Mouse (Mus musculus) forebrain, embryonic 13.5 days (tissue): ENCODE measurements at regions not wholly inside any gene's neighbourhood (a gene's known extent, or its start where the extent isn't known, plus 50 kb on each side); places are given as distances from the start of the nearest gene placed in this dataset.

Source experiments
- ATAC-seq: fragments of 200-750 bp; cut with Nextera tagmentation; 2 replicates; pipeline ENCODE4 v1.8.0; 2017
- H3K27ac ChIP-seq: fragments of 300-500 bp; sonication (generic); 2 replicates; pipeline ENCODE4 v1.5.1; 2015; ENCODE audit warnings: inconsistent platforms, mild to moderate bottlenecking, moderate library complexity
- H3K27me3 ChIP-seq: fragments of 300-500 bp; sonication (generic); 2 replicates; pipeline ENCODE4 v1.6.1; 2015; ENCODE audit warnings: mild to moderate bottlenecking, inconsistent platforms
- H3K36me3 ChIP-seq: fragments of 300-500 bp; sonication (generic); 2 replicates; pipeline ENCODE4 v1.6.1; 2015; ENCODE audit warnings: mild to moderate bottlenecking, inconsistent platforms; ENCODE audit not compliant: poor library complexity, severe bottlenecking
- H3K4me1 ChIP-seq: fragments of 300-500 bp; sonication (generic); 2 replicates; pipeline ENCODE4 v1.6.1; 2015; ENCODE audit warnings: inconsistent platforms
- H3K4me2 ChIP-seq: fragments of 300-500 bp; sonication (generic); 2 replicates; pipeline ENCODE4 v1.6.1; 2015; ENCODE audit warnings: inconsistent platforms, mild to moderate bottlenecking, moderate library complexity
- H3K4me3 ChIP-seq: fragments of 300-500 bp; sonication (generic); 2 replicates; pipeline ENCODE4 v1.5.1; 2015; ENCODE audit warnings: mild to moderate bottlenecking, inconsistent platforms
- H3K9ac ChIP-seq: fragments of 300-500 bp; sonication (generic); 2 replicates; pipeline ENCODE4 v1.6.1; 2015; ENCODE audit warnings: mild to moderate bottlenecking, inconsistent platforms
- H3K9me3 ChIP-seq: fragments of 300-500 bp; sonication (generic); replicated peaks from 2 replicates; pipeline ENCODE4 v1.6.1; 2016; ENCODE audit warnings: inconsistent platforms
- WGBS: fragments of 180-500 bp; shearing (Covaris S2); methylation state at CpG from one replicate; pipeline ENCODE4 v1.1.7; 2015; 5-methylcytosine and 5-hydroxymethylcytosine counted together

GRCm38 (mm10) chr14:15603954-15604523 is 165.3 kb upstream of the Lrrc3b start:
- Histone ChIP-seq H3K27me3 (no peaks in the 10 kb centered on the region), H3K9ac (no peak overlapping the region), H3K27ac (no peak overlapping the region), H3K9me3 (no peaks in the 10 kb centered on the region), H3K4me2 (no peak overlapping the region), H3K4me3 (no peak overlapping the region), H3K4me1 (no peaks in the 10 kb centered on the region), H3K36me3 (no peaks in the 10 kb centered on the region)
- no peak; the same call in 1 of the 2 replicates for ATAC-seq
- WGBS: 92% methylated on average over 3 of the region's 3 CpGs

- no peak; the same call in 1 of the 2 replicates for ATAC-seq
- WGBS: 53% methylated on average over 1 of the region's 1 CpGs
These were observed 171.4 kb upstream of the Lrrc3b start for GRCm38 (mm10) chr14:15610166-15610565.

GRCm38 (mm10) chr14:15634581-15634980 is 195.8 kb upstream of the Lrrc3b start:
- no peak overlapping the region for H3K4me2 ChIP-seq
- no peaks in the 10 kb centered on the region for H3K27me3 ChIP-seq
- ATAC-seq: no peak
- no peaks in the 10 kb centered on the region for H3K36me3 ChIP-seq
- H3K9me3 ChIP-seq: no peaks in the 10 kb centered on the region
- no peak overlapping the region for H3K9ac ChIP-seq
- H3K27ac ChIP-seq: no peak overlapping the region
- no peak overlapping the region for H3K4me3 ChIP-seq
- no peaks in the 10 kb centered on the region for H3K4me1 ChIP-seq
- 32% methylated on average over 2 of the region's 2 CpGs for WGBS

More at GRCm38 (mm10) chr14:15610166-15610565, 171.4 kb upstream of the Lrrc3b start:
- Histone ChIP-seq H3K4me1 (no peaks in the 10 kb centered on the region), H3K27me3 (no peaks in the 10 kb centered on the region), H3K27ac (no peak overlapping the region), H3K4me3 (no peak overlapping the region), H3K9me3 (no peaks in the 10 kb centered on the region), H3K36me3 (no peaks in the 10 kb centered on the region), H3K4me2 (no peak overlapping the region), H3K9ac (no peak overlapping the region)

- Histone ChIP-seq H3K36me3 (no peaks in the 10 kb centered on the region), H3K4me1 (no peaks in the 10 kb centered on the region), H3K4me3 (no peak overlapping the region), H3K27ac (no peak overlapping the region), H3K9me3 (no peaks in the 10 kb centered on the region), H3K27me3 (no peaks in the 10 kb centered on the region), H3K9ac (no peak overlapping the region), H3K4me2 (no peak overlapping the region)
- 83% methylated on average over 2 of the region's 2 CpGs for WGBS
- no peak for ATAC-seq
These were observed 198.9 kb upstream of the Lrrc3b start for GRCm38 (mm10) chr14:15637681-15638080.

GRCm38 (mm10) chr14:15638869-15639268 is 200.1 kb upstream of the Lrrc3b start:
- 91% methylated on average over 1 of the region's 1 CpGs for whole genome bisulfite sequencing
- Histone ChIP-seq H3K27me3 (no peaks in the 10 kb centered on the region), H3K36me3 (no peaks in the 10 kb centered on the region), H3K4me3 (no peak overlapping the region), H3K4me1 (no peaks in the 10 kb centered on the region), H3K4me2 (no peak overlapping the region), H3K27ac (no peak overlapping the region), H3K9me3 (no peaks in the 10 kb centered on the region), H3K9ac (no peak overlapping the region)
- no peak; the same call in 1 of the 2 replicates for ATAC-seq

- no peak for ATAC-seq
- WGBS: 58% methylated on average over 2 of the region's 2 CpGs
These were observed 222.1 kb upstream of the Lrrc3b start for GRCm38 (mm10) chr14:15660886-15661285.

GRCm38 (mm10) chr14:15672292-15672691 is 233.5 kb upstream of the Lrrc3b start:
- no peak overlapping the region for H3K4me3 ChIP-seq
- H3K27ac ChIP-seq: no peak overlapping the region
- H3K27me3 ChIP-seq: no peaks in the 10 kb centered on the region
- H3K4me1 ChIP-seq: no peaks in the 10 kb centered on the region
- no peak overlapping the region for H3K4me2 ChIP-seq
- H3K9ac ChIP-seq: no peak overlapping the region
- ATAC-seq: no peak
- no peaks in the 10 kb centered on the region for H3K9me3 ChIP-seq
- H3K36me3 ChIP-seq: no peaks in the 10 kb centered on the region

More at GRCm38 (mm10) chr14:15660886-15661285, 222.1 kb upstream of the Lrrc3b start:
- H3K4me3 ChIP-seq: no peak overlapping the region
- H3K36me3 ChIP-seq: no peaks in the 10 kb centered on the region
- H3K27me3 ChIP-seq: no peaks in the 10 kb centered on the region
- H3K4me1 ChIP-seq: no peaks in the 10 kb centered on the region
- H3K9ac ChIP-seq: no peak overlapping the region
- H3K9me3 ChIP-seq: no peaks in the 10 kb centered on the region
- no peak overlapping the region for H3K27ac ChIP-seq
- no peak overlapping the region for H3K4me2 ChIP-seq

- 88% methylated on average over 2 of the region's 2 CpGs for WGBS
- no peak overlapping the region for H3K4me2 ChIP-seq
- no peak overlapping the region for H3K27ac ChIP-seq
- no peaks in the 10 kb centered on the region for H3K9me3 ChIP-seq
- no peaks in the 10 kb centered on the region for H3K27me3 ChIP-seq
- no peak overlapping the region for H3K9ac ChIP-seq
- no peaks in the 10 kb centered on the region for H3K4me1 ChIP-seq
- H3K36me3 ChIP-seq: no peaks in the 10 kb centered on the region
- ATAC-seq: no peak
- H3K4me3 ChIP-seq: no peak overlapping the region
These were observed 238.4 kb upstream of the Lrrc3b start for GRCm38 (mm10) chr14:15677218-15677617.

GRCm38 (mm10) chr14:15679456-15679855 is 240.7 kb upstream of the Lrrc3b start:
- no peak for ATAC-seq
- H3K36me3 ChIP-seq: no peaks in the 10 kb centered on the region
- WGBS: 76% methylated on average over 2 of the region's 2 CpGs
- H3K9ac ChIP-seq: no peak overlapping the region
- H3K4me2 ChIP-seq: no peak overlapping the region
- H3K27ac ChIP-seq: no peak overlapping the region
- H3K4me3 ChIP-seq: no peak overlapping the region
- no peaks in the 10 kb centered on the region for H3K4me1 ChIP-seq
- no peaks in the 10 kb centered on the region for H3K27me3 ChIP-seq
- H3K9me3 ChIP-seq: no peaks in the 10 kb centered on the region

- WGBS: 85% methylated on average over 2 of the region's 2 CpGs
- Histone ChIP-seq H3K4me3 (no peak overlapping the region), H3K27me3 (no peaks in the 10 kb centered on the region), H3K9ac (no peak overlapping the region), H3K9me3 (no peaks in the 10 kb centered on the region), H3K27ac (no peak overlapping the region), H3K4me2 (no peak overlapping the region), H3K4me1 (no peaks in the 10 kb centered on the region), H3K36me3 (no peaks in the 10 kb centered on the region)
- ATAC-seq: no peak
These were observed 259.2 kb upstream of the Lrrc3b start for GRCm38 (mm10) chr14:15698001-15698400.

- H3K36me3 ChIP-seq: no peaks in the 10 kb centered on the region
- no peak for ATAC-seq
- no peaks in the 10 kb centered on the region for H3K27me3 ChIP-seq
- 76% methylated on average over 2 of the region's 2 CpGs for WGBS
- H3K4me3 ChIP-seq: no peak overlapping the region
- H3K4me2 ChIP-seq: no peak overlapping the region
- no peak overlapping the region for H3K27ac ChIP-seq
- H3K9ac ChIP-seq: no peak overlapping the region
- H3K9me3 ChIP-seq: no peaks in the 10 kb centered on the region
- H3K4me1 ChIP-seq: no peaks in the 10 kb centered on the region
These were observed 259.8 kb upstream of the Lrrc3b start for GRCm38 (mm10) chr14:15698607-15699006.

GRCm38 (mm10) chr14:15722135-15722534 is 283.3 kb upstream of the Lrrc3b start:
- 82% methylated on average over 1 of the region's 1 CpGs for WGBS
- Histone ChIP-seq H3K4me1 (no peaks in the 10 kb centered on the region), H3K36me3 (no peaks in the 10 kb centered on the region), H3K4me3 (no peak overlapping the region), H3K27ac (no peak overlapping the region), H3K9me3 (peaks cover 7% of the 10 kb centered on the region), H3K9ac (no peak overlapping the region), H3K27me3 (no peaks in the 10 kb centered on the region), H3K4me2 (no peak overlapping the region)
- no peak for ATAC-seq

- Histone ChIP-seq H3K9me3 (no peaks in the 10 kb centered on the region), H3K4me3 (no peak overlapping the region), H3K27ac (no peak overlapping the region), H3K9ac (no peak overlapping the region), H3K4me2 (no peak overlapping the region), H3K4me1 (no peaks in the 10 kb centered on the region), H3K27me3 (no peaks in the 10 kb centered on the region), H3K36me3 (no peaks in the 10 kb centered on the region)
- no peak for ATAC-seq
- WGBS: 71% methylated on average over 5 of the region's 5 CpGs
These were observed 307.9 kb upstream of the Lrrc3b start for GRCm38 (mm10) chr14:15746629-15747238.
